Mouse (Mus musculus): ENCODE data around the gene Rprd1b.

Rprd1b gene

DNA sequence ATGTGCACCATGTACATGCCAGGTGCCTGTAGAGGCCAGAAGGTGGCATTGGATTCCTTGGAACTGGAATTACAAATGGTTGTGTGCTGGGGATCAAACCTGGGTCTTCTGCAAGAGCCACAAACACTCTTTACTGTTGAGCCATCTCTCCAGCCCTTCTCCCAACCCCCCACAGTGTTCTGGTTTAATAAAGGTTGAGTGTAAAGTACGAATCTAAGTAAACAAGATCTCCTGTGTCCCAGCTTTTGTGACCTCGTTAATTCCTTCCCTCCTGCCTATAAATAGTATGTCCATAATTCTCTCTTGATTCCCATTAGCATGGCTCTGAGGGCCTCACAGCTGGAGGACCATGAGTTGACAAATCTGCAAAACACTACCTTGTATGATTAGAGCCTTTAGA is 49.7 kb downstream of the Rprd1b start:
- DNase-seq (ENCODE audit: extremely low read depth, insufficient read length, low spot score): no peak

DNA sequence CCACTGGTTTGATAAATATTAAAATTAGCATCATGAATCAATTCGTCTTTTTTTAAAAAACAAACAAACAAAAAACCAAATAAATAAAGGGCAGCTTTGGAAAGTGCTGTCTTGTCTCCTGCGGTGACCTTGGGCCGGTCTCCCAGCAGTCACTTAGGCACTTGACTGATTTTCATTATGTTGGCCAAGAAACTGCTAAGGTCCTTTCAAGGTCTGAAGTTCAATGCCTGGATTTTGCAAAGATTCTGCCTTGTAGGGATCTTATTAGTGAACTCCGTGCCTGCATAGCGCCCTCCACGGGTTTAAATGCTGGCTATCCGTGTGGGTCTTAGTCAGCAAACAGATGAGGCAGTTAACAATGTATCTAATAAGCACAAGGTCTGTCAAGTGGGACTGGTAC is 50.7 kb downstream of the Rprd1b start:
- DNase-seq (ENCODE audit: extremely low read depth, insufficient read length, low spot score): no peak

DNA sequence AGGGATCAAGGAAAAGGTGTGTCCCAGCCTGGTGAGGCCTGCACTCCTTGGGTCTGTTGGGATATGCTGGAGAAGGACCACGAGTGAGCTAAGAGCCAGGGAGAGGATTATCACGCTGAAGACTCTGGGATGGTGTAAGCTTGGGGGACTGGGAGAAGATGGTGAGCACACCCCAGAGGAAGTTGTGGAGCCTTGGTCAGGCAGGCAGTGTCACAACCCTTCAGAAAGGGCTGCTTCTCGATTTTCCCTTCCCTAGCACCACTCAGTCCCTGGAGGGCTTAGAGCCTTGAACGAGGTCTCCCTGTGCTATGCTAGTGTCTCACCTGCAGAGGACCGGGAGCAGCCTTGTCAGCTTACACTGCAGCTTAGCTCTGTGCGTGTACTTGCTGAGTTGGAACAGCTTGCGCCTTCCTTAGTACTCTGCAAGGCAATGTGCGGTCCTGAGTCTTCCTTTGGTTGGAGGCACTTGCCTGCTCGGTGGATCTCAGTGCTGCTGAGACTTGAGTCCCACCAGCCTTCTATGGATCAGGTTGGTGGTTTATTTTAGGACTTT is 51.6 kb downstream of the Rprd1b start:
- DNase-seq (ENCODE audit: extremely low read depth, insufficient read length, low spot score): no peak

DNA sequence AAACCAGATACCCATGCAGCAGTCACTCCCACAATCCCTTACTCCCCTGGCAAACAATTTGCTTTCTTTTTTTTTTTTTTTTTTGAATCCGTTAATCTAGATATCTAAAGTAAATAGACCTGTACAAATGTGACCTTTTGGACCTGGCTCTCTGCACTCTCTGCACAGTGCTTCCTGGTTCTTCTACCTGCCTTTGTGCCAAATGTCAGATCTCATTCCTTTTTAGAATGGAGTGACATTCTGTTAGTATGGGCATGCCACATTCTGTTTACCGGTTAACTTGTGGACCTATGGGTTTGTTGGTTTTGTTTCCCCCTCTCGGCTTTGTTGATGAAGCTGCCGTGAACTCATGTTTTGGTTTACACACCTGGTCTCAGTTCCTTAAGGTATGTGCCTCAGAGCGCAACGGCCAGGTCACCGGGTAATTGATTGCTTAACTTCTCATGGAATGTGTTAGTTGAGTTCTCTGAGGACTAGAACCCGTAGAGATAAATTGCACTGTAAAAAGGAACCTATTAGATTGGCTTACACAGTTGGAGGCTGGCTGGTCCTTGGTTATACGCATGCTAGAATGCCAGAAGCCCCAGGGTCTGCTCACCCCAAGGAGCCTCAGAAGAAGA is 52.4 kb downstream of the Rprd1b start:
- DNase-seq (ENCODE audit: extremely low read depth, insufficient read length, low spot score): no peak

DNA sequence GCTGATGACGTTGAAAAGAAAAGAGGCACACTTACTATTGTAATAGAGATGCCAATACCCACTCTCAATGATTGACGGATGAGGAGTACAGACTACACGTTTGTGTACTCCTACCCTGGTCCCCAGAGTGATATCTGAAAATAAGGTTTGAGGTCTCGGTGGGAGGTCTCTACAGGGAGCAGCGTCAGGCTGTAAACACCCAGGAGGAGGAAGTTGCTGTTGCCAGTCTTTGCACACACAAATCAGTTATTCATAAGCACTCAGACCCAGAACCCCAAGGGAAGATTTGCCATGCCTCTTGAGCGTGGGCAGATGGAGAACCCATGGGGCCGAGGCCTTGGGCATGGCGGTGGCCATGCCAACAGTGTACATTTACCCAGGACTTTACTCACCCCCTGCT is 56.2 kb downstream of the Rprd1b start:
- no peak for DNase-seq (ENCODE audit: extremely low read depth, insufficient read length, low spot score)

DNA sequence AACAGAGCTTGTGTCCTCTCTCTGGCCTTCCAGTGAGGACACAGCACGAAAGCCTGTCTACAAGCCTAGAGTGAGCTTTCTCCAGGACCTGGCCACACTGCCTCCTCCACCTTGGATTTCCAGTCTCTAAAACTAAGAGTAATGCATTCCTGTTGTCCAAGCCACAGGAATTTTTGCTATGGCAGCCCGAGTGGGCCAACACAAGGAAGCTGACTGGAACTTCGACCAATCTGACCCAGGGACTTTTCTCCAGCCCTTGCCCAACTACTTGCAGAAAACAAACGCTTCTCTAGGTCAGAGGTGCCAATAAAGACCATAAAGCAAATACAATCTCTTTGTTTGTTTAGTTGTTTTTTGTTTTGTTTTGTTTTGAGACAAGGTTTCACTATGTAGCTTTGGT is 61.8 kb downstream of the Rprd1b start:
- DNase-seq (ENCODE audit: extremely low read depth, insufficient read length, low spot score): peak; percentile 26

DNA sequence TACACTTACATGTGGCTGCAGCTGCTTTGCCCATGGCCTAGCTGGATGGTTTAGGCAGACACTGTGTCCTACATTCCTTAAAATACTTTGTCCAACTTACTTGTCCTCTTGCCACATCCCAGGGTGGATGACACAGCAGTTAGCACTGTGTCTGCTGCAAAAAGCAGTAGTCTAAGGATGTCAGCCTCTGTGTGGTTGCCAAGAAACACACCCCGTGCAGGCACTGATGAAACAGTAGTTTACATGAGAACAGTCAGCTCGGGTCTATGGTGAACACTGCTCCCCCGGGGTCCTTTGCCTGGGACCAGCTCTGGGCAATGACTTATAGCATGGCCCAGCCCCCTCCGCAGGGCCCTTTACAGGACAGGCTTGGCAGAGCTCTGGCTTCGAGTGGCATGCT is 65.0 kb downstream of the Rprd1b start:
- DNase-seq (ENCODE audit: extremely low read depth, insufficient read length, low spot score): peak; percentile 69

DNA sequence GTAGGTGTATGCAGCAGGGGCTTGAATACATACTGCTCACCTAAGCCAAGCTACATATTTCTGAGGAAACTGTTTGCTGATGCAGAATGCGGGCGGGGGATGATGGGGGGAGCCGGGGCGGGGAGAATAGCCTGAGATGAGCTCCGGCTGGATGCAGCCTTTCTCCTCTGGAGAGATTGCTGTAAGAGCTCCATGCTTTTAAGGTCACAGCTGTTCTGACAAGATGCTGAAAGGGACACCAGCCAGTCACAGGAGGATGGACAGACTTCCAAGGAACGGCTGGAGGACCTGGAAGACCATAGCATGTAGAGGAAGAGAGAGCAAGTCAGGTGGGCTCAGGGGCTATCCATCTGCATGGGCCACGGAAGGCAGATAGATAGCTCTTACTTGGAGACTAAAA is 66.0 kb downstream of the Rprd1b start:
- DNase-seq (ENCODE audit: extremely low read depth, insufficient read length, low spot score): no peak

DNA sequence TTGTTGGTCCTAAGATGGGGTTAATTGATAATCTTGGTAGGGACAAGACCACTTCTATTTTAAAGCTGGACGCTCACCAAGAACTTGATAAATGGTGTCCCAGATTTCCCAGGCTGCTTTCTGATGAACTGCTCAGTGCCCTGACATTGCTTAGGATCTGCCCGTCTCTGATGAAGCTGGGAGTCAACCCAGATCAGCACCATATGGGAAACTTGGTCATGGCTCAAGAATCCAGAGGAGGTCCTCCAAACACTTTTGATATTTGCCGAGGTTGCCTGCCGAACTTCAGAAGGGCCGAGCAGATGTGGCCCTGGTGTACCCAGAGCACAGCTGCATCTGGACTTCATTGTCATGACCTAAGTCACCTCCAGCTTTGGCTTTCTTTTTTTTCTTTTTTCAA is 66.5 kb downstream of the Rprd1b start:
- DNase-seq (ENCODE audit: extremely low read depth, insufficient read length, low spot score): no peak

DNA sequence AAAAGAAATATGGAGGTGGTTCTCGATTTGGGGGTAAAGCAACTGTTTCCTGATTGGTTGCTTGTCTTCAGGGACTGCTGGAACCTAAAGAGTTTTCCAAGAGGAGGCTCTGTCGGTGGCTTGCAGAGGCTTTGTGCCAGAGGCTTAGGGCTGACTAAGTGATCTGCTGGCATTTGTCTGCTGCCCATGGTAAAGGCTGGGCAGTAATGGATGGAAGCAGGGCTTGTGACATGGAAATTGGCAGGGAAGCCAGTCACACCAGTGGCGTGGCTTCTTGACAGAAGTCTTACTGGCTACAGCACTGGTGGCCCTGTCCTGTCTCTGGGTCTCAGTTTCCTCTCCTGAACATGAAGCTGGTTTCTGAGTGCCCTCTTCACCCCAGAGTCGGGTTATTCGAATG is 68.8 kb downstream of the Rprd1b start:
- DNase-seq (ENCODE audit: extremely low read depth, insufficient read length, low spot score): peak; percentile 32

DNA sequence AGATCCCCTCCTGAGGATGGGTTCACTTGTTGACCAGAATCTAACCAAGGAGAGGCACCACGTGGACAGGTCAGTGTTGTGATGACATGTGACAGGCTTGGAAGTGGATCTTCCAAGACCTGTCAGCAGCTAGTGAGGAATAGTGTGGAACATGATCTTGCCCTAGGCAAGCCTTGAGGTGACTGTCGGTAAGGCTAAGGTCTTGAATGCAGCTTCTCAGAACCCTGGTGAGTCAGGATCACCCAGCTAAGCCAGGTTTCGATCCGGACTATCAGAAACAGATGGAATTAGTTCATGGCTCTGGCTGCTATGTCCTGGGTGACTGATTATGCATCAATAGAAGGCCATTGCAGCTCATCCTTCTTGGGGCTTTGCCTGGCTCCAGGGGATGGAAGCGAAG is 70.4 kb downstream of the Rprd1b start:
- no peak for DNase-seq (ENCODE audit: extremely low read depth, insufficient read length, low spot score)

DNA sequence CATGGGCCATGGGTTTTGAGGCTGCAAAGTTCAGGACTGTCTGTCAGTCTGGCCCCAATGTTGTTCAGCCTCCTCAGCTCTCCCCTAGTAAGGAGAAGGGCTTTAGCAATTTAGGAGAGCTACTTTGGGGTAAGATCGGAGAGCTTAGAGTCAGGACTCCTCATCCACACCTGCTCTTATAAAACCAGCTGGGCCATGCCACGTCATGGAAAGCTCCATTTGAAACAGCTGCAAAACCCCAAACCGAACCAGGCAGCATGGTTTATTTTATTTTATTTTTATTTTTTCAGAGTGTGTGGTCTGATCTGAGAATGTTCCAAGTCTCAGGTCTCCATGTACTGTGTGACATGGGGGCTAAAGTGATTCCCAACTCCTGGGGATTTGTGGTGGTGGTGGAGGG is 71.2 kb downstream of the Rprd1b start:
- DNase-seq (ENCODE audit: extremely low read depth, insufficient read length, low spot score): no peak

DNA sequence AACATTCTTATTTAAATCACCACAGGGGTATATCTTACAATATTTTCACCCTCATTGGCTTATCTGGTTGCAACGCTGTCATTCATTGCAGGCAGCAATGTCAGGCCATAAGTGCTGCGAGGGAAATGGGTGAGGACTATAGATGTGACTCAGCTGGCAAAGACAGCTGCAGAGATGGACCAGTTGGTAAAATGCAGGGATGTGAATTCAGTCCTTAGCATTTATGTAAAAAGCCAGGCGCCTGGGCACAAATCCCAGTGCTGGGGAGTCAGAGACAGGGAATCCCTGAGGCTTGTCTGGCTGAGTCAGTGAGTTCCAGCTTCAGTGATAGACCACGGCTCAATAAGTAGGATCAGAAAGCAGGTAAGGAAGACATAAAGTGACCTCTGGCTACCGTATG is 73.5 kb downstream of the Rprd1b start:
- DNase-seq (ENCODE audit: extremely low read depth, insufficient read length, low spot score): peak; percentile 50

DNA sequence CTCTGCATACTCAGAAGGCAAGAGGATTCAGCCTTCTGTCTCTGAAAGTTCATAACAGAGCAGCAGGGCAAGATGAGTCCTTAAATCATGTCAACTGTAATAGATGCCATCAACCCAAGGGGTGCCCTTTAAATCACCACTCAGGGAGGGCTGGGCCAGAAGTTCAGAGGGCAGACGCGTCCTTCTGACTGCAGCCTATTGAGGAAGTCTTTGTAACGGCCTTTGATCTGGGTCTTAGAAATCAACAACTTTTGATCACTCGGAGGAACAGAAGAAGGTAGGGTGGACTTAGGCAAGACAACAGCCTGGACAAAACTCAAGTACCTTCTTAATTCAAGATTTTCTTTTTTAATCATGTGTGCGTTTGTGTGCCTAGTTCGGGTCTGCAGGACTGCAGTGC is 76.7 kb downstream of the Rprd1b start:
- no peak for DNase-seq (ENCODE audit: extremely low read depth, insufficient read length, low spot score)

DNA sequence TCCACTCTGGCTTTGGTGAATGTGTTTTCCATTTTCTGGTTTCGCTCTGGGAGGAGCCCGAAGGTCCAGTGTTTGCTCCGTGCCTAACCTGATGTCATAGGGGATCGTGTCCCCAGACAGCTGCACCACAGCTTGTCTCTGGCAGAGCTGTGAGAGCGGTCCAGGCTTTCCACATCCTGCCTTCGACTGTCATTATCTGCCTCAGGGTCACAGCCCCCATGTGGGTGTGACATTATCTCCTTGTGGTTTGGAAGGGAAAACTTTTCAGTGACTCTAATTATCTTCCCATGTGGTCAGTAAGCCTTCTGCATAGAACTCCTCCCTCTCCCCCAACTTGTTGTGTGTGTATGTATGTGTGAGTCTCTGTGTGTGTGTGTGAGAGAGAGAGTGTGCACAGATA is 77.3 kb downstream of the Rprd1b start:
- DNase-seq (ENCODE audit: extremely low read depth, insufficient read length, low spot score): no peak

DNA sequence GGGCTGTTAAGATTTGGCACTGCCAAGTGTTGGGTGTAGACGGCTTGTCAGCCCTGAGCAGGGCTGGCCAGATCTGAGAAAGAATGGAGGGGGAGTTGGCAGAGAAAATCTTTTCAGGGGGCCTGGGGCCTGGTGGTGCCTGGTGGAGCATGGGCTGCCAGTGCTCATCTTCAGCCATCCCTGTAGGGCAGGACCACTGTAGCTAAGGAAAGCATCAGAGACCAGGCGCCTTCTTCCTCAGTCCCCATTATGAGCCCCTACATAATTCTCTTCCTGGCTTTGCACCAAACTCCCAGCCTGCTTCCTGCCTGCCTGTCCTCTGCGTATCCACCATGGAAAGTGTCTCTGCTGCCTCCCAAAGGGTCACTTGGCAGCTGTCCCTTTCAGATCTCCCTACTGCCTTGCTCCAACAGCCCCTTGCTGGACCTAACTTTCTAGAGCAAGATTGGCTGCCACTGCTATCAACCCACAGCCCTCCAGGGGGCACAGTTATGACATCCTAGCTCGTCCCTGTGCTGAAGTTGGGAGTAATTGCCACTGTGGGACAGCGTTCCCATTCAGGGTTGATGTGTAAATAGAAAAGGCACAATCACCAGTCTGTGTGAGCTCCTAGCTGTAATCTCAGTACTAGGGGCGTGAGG is 78.8 kb downstream of the Rprd1b start:
- peak; percentile 40 for DNase-seq (ENCODE audit: extremely low read depth, insufficient read length, low spot score)

DNA sequence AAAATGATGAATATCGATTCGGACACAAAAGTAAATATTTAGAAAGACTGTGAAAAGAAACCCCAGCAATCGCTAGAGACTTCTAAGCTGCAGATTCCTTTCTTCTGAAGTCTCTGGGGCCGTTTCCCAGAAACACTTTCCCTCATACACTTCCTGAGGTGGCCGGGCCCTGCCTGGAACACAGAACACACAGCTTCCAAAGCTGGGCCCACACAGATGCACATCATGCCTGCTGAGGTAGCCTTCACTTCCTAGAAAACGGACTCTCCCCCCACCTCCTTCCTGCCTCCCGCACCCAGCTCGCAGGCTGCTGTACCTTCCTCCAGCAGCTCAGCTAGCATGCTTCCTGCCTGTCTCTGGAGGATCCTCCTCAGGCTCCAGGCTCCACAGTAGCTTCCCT is 81.2 kb downstream of the Rprd1b start:
- DNase-seq (ENCODE audit: extremely low read depth, insufficient read length, low spot score): peak; percentile 52

DNA sequence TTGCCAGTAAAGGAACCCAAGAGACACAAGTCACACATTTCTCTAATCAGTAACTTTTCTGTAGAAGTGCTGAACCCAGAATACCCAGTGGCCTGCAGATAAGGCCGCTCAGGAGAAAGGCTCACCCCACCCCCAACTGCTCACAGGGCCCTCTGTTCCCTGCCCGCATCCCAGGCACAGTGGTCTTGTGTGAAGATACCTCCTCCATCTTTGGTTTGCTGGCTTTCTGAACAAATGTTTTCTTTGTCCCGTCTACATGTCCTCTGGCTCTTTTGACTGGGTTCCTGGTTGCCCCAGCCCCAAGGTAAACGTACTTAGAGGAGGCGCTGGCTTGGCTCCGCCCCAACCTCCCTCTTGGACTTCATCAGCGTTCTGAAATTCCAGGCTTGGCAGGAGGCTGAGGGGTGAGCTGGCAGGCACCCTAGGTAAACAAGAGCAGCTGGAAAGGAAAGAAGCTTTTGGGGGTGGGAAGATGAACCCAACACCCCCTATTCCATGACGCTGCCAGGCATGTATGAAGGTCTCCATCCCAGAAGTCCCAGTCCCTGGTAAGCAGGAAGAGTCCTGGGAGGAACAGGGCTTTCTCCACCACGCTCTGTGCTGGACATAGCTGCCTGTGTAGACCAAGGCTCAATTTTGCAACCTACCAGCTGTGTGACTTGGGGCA is 85.4 kb downstream of the Rprd1b start:
- DNase-seq (ENCODE audit: extremely low read depth, insufficient read length, low spot score): peak; percentile 72

DNA sequence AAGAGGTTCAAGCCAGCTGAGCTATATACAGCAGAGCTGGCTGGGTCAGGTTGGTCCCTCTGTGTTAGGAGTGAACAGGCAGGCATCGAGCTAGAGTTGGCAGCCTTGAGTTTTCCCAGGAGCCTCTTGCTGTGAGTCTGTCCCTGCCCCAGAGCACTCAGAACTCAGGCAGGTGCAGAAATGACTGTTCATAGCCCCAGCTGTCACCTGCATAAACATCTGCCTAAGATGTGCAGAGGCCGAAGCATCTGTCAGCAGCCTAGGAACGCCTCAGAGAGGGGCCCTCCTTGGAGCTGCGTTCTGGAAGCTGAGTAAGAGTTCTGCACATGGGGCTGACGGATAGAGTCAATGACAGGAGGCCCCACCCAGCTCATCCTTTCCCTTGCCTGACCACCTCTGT is 86.6 kb downstream of the Rprd1b start:
- DNase-seq (ENCODE audit: extremely low read depth, insufficient read length, low spot score): no peak

DNA sequence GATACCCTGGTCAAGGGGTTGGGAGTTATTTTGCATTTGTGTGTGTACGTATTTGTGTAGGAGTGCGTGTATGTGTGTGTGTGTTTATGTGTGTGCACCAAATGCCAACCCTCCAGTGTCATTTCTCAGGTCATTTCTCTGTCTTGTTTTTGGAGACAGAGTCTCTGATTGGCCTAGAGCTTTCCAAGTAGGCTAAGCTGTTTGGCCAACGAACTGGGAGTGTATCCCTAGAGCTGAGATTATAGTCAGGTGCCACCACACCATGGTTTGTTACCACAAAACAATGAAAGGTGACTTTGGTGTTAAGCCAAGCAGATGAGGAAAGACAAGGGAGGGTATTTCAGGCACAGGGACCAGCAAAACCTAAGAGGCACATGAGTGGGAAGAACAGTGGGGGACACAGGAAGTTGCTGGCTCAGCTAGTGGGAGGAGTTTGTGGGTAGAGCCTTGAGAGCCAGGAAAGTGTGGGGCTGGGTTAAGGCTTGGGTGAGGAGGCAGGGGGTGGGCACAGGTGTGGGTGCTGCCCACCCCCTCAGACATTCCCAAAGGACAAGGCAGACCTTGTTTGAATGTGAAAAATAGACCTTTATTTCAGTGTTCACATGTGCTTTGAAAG is 87.6 kb downstream of the Rprd1b start:
- no peak for DNase-seq (ENCODE audit: extremely low read depth, insufficient read length, low spot score)

DNA sequence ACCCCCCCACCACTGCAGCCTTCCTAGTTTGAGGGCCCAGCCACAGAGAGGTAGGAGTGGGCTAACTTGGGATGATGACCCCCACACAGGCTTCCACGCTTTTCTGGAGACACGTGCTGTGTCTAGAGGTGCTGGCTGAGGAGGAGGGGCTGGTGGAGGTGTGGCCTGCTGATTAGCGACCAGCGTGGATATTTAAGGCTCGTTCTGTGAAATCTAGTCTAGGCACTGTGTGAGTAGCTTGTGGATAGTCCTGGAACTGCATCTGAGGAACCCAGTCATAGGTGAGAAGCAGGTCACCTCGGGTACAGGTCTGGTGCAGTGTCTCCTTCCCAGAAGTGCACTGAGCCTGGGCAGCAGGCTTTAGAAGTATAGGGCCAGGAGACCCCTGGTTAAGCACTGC is 88.4 kb downstream of the Rprd1b start:
- no peak for DNase-seq (ENCODE audit: extremely low read depth, insufficient read length, low spot score)

DNA sequence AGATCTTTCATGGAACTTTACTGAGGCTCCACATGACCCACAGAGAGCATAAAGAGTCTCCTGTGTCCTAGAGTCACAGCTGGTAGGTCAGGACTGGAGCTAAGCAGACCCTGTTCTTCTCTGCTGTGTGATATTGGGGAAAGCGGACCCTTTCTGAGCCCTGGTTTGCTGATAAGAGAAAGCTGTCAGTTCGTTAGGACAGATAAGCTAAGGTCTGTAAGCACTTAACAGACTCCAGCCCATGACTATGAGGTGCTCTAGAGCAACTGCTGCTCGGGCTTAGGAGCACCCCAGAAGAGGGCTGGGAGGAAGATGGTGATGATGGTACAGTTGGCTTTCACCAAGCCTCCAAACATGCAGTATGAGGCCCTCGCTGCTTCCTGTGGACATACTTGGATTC is 90.8 kb downstream of the Rprd1b start:
- DNase-seq (ENCODE audit: extremely low read depth, insufficient read length, low spot score): no peak
